Mouse (Mus musculus) heart, embryonic 12.5 days (tissue): ENCODE measurements around the gene Lfng. TPM values are rescaled to one million over a fixed set of nuclear protein-coding genes. Genes with fewer than 3 reads are reported as not detected.
A peak's percentile ranks its signal among the peaks of the same experiment; 100 is the strongest.

Experiments used
- ATAC-seq: fragments of 200-750 bp; cut with Nextera tagmentation; 2 replicates; pipeline ENCODE4 v1.8.0; 2017; ENCODE audit warnings: moderate TSS enrichment, moderate library complexity; ENCODE audit not compliant: insufficient number of reproducible peaks, low FRiP score
- H3K27ac ChIP-seq: fragments of 300-500 bp; sonication (generic); 2 replicates; pipeline ENCODE4 v1.5.1; 2016; ENCODE audit warnings: mild to moderate bottlenecking, moderate library complexity; ENCODE audit not compliant: poor library complexity, severe bottlenecking
- H3K27me3 ChIP-seq: fragments of 300-500 bp; sonication (generic); replicated peaks from 2 replicates; pipeline ENCODE4 v1.6.1; 2016; ENCODE audit warnings: mild to moderate bottlenecking, moderate library complexity
- H3K36me3 ChIP-seq: fragments of 300-500 bp; sonication (generic); 2 replicates; pipeline ENCODE4 v1.6.1; 2016; ENCODE audit warnings: mild to moderate bottlenecking, moderate library complexity
- H3K4me1 ChIP-seq: fragments of 300-500 bp; sonication (generic); replicated peaks from 2 replicates; pipeline ENCODE4 v1.6.1; 2016; ENCODE audit warnings: mild to moderate bottlenecking
- H3K4me2 ChIP-seq: fragments of 300-500 bp; sonication (generic); 2 replicates; pipeline ENCODE4 v1.6.1; 2016; ENCODE audit warnings: mild to moderate bottlenecking, moderate library complexity
- H3K4me3 ChIP-seq: fragments of 300-500 bp; sonication (generic); 2 replicates; pipeline ENCODE4 v1.5.1; 2016; ENCODE audit warnings: mild to moderate bottlenecking
- H3K9ac ChIP-seq: fragments of 300-500 bp; sonication (generic); 2 replicates; pipeline ENCODE4 v1.6.1; 2016; ENCODE audit warnings: mild to moderate bottlenecking, moderate library complexity
- H3K9me3 ChIP-seq: fragments of 300-500 bp; sonication (generic); replicated peaks from 2 replicates; pipeline ENCODE4 v1.6.1; 2016; ENCODE audit warnings: mild to moderate bottlenecking, moderate library complexity
- WGBS: fragments of 180-500 bp; shearing (Covaris S2); methylation state at CpG from one replicate; pipeline ENCODE4 v1.1.7; 2016; 5-methylcytosine and 5-hydroxymethylcytosine counted together
- polyA plus RNA-seq: library from polyadenylated mRNA; unstranded; fragments of >200 nt; fragmentation: Nextera tagmentation; extraction: Ambion mirVana; gene quantifications from 2 replicates; pipeline ENCODE4 v1.2.1, GENCODE M21; 2016

The Lfng gene
- polyA plus RNA-seq, 1 experiment from 2014 or later: 2.9 TPM

DNA sequence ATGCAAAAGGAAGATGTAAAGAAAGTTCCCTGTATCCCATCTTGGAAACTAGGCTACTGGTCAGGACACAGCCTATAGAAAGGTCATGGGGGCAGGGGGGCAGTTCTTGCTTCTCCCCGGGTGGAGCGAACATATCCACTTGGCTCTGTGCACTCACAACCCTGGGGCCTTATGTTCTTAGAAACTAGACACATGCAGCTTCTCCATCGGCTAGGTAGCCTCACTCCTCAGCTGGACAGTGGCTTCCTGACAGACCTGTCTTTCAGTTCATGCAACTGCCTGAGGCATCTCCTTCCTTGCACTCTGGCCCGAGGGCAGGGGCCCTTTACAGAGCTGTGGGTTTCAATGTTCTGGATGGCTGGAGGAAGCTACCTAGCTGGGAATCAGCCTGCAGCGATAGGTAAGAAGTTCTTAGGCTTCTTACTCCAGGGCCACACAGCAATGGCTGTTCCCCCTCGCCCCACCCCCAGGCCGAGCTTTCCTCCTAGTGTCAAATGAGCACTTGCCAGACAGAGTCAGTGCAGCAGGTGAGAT lies 42.8 kb downstream of the Lfng start:
- Histone ChIP-seq H3K9me3 (no peaks in the 10 kb centered on the region), H3K4me2 (peak overlapping the region; percentile 79), H3K27ac (no peak overlapping the region), H3K4me3 (peak overlapping the region; percentile 43; the same call in 1 of the 2 replicates), H3K27me3 (no peaks in the 10 kb centered on the region), H3K36me3 (peaks cover 4% of the 10 kb centered on the region; the same call in 1 of the 2 replicates), H3K9ac (no peak overlapping the region), H3K4me1 (peaks cover 52% of the 10 kb centered on the region)
- WGBS: 62% methylated on average over 7 of the region's 7 CpGs
- no peak for ATAC-seq

DNA sequence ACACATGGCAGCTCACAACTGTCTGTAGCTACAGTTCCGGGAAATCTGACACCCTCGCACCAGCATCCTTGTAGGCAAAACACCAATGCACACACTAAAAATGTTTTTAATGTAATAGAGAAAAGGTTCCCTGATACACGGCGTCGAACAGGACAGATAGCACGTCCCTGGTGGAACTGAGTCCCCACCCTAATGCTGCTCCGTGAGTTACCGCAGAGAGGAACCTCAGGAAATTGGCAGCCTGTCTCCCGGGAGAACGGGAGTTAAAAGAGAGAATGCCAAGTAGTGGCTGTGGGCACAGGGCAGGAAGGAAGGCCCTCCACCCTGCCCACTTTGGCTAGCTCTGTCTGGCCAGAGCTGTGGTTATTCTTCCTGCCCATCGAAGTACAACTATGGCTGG lies 44.1 kb downstream of the Lfng start:
- peaks cover 39% of the 10 kb centered on the region for H3K4me1 ChIP-seq
- 75% methylated on average over 11 of the region's 11 CpGs for WGBS
- no peaks in the 10 kb centered on the region for H3K27me3 ChIP-seq
- H3K27ac ChIP-seq: no peak overlapping the region
- no peaks in the 10 kb centered on the region for H3K9me3 ChIP-seq
- H3K4me3 ChIP-seq: no peak overlapping the region
- H3K36me3 ChIP-seq: no peaks in the 10 kb centered on the region
- H3K9ac ChIP-seq: no peak overlapping the region
- no peak overlapping the region for H3K4me2 ChIP-seq
- no peak for ATAC-seq

DNA sequence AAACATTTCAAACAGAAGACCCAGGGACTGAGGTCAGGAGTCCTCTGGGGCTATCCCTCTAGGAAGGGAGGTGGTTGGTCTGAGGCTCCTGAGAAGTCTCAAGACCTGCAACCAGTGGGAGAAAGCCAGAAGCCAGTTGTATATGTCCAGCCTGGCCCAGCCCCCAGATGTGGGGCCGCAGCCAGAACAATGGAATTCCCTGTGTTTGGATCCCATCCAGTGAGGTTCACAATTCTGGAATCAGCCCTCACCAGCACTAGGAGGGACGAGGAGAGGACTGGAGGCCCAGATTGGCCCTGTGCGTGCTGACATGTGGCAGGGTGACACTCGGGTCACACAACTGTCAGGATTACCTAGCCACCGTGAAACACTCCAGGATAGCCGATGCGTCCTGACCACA lies 45.5 kb downstream of the Lfng start:
- Histone ChIP-seq H3K9me3 (no peaks in the 10 kb centered on the region), H3K4me2 (no peak overlapping the region), H3K36me3 (no peaks in the 10 kb centered on the region), H3K27ac (peak overlapping the region; percentile 50), H3K4me3 (no peak overlapping the region), H3K9ac (no peak overlapping the region), H3K27me3 (no peaks in the 10 kb centered on the region), H3K4me1 (peaks cover 26% of the 10 kb centered on the region)
- ATAC-seq: no peak
- 47% methylated on average over 7 of the region's 7 CpGs for WGBS

DNA sequence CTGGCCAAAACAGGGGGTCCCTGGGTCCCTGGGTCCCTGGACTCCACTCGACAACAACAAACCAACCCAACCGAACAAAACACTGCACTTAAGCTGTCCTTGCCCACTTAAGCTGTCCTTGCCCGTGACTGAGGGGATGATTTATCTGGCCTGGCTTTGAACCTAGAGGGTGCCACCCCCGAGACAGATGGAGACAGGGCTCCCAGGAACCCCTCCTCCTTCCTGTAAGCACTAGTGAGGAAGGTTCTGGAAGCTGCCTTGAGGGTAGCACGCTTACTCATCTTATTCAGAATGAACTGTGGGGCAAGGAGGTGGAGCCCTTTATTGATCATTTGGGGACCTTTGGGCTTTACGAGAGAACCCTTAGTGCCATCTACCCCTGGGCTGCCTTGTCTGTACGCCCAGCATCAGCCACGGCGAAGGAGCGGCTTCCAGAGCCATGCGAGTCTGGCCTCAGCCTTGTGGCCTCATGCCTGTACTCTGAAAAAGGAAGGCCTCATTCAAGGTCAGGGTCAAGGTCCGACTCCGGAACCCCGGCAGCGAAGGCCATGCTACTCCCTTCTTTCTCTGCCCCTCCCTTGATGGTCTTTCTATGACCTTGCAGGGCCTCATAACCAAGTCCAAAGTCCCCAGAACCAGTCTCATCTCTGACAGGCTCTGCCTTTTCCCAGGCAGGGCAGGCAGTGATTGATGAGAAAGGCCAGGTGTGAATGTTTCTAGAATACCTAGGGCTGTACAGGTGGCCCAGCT lies 47.2 kb downstream of the Lfng start:
- Histone ChIP-seq H3K27me3 (no peaks in the 10 kb centered on the region), H3K27ac (no peak overlapping the region), H3K4me3 (no peak overlapping the region), H3K4me2 (no peak overlapping the region), H3K9ac (no peak overlapping the region), H3K36me3 (no peaks in the 10 kb centered on the region), H3K9me3 (no peaks in the 10 kb centered on the region), H3K4me1 (peaks cover 21% of the 10 kb centered on the region)
- 75% methylated on average over 15 of the region's 15 CpGs for WGBS
- ATAC-seq: no peak

DNA sequence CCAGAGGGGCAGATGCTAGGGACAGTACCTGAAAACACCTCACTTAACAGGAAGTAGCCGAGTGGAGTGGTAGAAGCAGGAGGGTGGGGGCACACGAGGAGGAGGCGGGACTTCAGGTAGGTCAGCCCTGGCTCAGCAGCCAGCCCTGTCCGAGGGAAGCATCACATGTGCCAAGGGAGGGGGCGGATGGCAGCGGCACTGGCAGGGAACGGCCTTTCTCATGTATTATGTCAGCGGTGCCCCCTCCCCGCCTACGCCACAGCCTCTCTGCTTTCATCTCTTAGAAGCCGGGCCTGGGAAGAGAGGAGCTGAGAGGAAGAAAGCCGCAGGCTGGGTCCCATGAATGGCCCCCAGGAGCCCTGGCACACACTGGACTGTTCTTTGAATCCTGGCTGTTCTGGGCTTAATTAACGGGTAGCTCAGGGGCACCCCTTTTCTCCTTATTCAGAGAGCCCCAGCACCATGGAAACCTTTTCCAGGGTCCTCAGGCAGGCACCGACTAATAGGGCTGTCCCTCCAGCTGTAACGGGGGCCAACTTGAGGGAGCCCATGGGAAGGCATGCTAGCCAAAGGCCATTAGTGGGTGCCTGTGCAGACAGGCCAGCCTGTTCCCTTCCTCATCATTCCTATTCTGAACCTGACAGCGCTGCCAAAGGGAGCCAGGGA lies 52.6 kb downstream of the Lfng start:
- Histone ChIP-seq H3K4me1 (peaks cover 33% of the 10 kb centered on the region), H3K4me3 (no peak overlapping the region), H3K27me3 (no peaks in the 10 kb centered on the region), H3K9me3 (no peaks in the 10 kb centered on the region), H3K9ac (no peak overlapping the region), H3K27ac (no peak overlapping the region), H3K36me3 (no peaks in the 10 kb centered on the region), H3K4me2 (no peak overlapping the region)
- 47% methylated on average over 16 of the region's 16 CpGs for WGBS
- no peak for ATAC-seq

DNA sequence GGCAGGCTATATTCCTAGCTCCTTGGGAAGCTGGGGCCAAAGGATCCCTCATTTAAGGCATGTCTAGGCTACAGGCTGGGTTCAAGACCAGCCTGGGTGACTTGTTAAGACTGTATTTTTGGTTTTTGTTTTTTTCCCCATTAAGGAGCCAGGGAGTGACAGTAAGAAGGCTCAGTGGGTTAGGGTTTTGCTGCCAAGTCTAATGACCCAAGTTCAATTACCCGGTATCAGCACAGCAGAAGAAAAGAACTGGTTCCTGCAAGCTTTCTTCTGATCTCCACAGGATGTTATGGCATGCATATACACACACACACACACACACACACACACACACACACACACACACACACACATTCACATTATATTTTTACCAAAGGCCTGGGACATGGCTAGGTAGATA lies 53.3 kb downstream of the Lfng start:
- H3K9me3 ChIP-seq: no peaks in the 10 kb centered on the region
- H3K9ac ChIP-seq: no peak overlapping the region
- ATAC-seq: no peak
- WGBS: 64% methylated on average over 1 of the region's 1 CpGs
- H3K4me1 ChIP-seq: peaks cover 33% of the 10 kb centered on the region
- H3K27me3 ChIP-seq: no peaks in the 10 kb centered on the region
- H3K27ac ChIP-seq: no peak overlapping the region
- no peaks in the 10 kb centered on the region for H3K36me3 ChIP-seq
- H3K4me2 ChIP-seq: no peak overlapping the region
- H3K4me3 ChIP-seq: no peak overlapping the region

DNA sequence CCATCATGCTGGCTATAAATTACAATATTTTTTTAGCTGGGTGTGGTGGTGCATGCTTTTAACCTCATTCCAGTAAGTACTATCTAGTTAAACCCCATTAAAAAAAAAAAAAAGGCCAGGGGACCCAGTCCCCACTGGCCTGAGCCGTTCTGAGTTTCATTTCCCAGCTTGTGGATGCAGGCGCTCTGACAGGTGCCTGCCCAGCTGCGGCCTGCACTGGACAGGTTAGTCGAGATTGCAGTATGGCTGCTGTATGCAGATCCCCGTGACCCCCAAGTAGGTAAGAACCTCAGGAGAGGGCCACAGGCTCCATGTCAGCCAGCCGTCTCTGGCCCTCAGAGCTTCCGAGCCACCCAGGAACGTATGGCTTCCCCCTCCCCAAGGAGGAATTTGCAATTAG lies 54.3 kb downstream of the Lfng start:
- Histone ChIP-seq H3K4me2 (peak overlapping the region; percentile 47), H3K27ac (peak overlapping the region; percentile 84), H3K27me3 (no peaks in the 10 kb centered on the region), H3K4me3 (no peak overlapping the region), H3K9me3 (no peaks in the 10 kb centered on the region), H3K36me3 (no peaks in the 10 kb centered on the region), H3K9ac (no peak overlapping the region), H3K4me1 (peaks cover 33% of the 10 kb centered on the region)
- 51% methylated on average over 8 of the region's 8 CpGs for WGBS
- no peak for ATAC-seq

DNA sequence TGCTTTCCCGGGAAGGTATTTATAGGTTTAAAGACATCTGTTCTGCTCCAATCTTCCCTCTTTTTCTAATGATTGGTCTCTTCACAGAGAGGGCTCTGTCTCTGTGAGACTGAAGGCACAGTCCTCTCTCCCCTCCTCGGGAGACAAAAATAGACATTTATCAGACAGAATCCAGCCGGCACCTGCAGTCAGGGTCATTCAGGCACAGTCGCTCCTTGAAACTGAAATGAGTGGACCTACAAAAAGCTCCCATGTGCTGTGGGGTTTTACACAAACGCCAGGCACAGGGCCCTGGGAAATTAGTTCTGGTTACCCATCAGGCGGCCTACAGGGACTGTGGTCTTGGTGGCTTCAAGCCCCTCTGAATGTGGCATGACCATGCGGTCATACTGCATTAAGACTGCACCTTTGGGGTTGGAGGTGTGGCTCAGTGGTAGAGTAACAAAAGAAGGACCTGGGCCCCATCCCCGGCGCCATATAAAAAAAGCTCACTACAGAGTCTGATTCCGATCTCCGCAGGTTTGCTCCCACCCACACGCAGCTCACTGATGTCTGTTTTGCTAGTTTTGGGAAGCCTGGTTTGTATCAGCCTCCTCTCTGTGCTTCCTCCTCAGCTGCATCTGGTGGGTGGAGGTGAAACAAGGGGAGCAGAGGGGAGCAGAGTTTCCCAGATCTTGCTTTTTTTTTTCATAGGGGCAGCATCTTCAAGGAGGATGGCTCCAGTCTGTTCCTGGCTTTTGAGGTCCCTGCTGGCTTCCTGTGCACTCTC lies 54.9 kb downstream of the Lfng start:
- H3K36me3 ChIP-seq: no peaks in the 10 kb centered on the region
- H3K4me1 ChIP-seq: peaks cover 33% of the 10 kb centered on the region
- H3K9ac ChIP-seq: 0 out of 2 replicates have a peak overlapping the region, but pooled peaks have one; percentile 23
- no peaks in the 10 kb centered on the region for H3K9me3 ChIP-seq
- peak overlapping the region; percentile 47 for H3K4me2 ChIP-seq
- ATAC-seq: no peak
- no peaks in the 10 kb centered on the region for H3K27me3 ChIP-seq
- no peak overlapping the region for H3K4me3 ChIP-seq
- peak overlapping the region; percentile 84 for H3K27ac ChIP-seq
- WGBS: 41% methylated on average over 12 of the region's 12 CpGs

DNA sequence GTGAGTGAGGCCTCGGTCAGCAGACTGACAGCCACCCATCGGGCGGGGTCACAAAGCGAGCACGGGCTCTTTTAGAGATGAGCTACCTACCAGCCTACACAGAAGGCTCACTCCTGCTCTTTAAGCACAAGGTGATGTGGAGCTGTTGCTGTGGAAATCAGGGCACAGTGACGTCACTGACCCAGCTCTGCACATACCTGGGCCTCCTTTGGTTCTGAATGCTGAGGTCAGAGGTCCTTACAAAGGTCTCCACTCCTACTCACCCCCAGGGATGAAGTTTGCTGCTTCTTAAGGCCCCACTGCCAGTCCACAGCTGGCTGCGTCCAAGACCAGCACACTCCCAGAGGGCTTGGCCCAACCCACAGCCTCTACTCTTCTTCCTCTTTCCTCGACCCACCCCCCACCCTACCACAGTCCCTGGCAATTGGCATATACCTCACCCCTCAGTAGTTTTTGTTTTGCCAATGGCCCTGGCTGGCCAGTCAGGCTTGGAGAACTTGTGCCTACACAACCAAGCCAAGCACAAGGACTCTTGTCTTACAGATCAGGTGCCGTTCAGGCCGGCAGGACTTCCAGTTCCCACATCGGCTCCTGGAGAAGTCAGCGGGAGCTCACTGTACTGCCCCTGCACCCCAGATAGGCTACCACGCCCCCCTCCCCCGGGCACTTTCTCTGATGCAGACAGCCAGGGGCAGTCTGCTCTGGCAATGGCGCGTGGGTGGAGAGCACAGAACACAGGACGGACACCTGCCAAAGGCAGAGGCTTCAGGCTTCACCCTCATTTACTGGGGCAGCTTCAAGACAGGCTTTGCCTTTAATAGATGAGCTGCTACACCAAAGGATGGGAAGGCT lies 55.8 kb downstream of the Lfng start:
- Histone ChIP-seq H3K9ac (0 out of 2 replicates have a peak overlapping the region, but pooled peaks have one; percentile 16), H3K36me3 (peaks cover under 1% of the 10 kb centered on the region; the same call in 1 of the 2 replicates), H3K27ac (peak overlapping the region; percentile 84; the same call in 1 of the 2 replicates), H3K27me3 (no peaks in the 10 kb centered on the region), H3K9me3 (no peaks in the 10 kb centered on the region), H3K4me1 (peaks cover 33% of the 10 kb centered on the region), H3K4me2 (no peak overlapping the region), H3K4me3 (no peak overlapping the region)
- no peak for ATAC-seq
- WGBS: 59% methylated on average over 17 of the region's 17 CpGs

DNA sequence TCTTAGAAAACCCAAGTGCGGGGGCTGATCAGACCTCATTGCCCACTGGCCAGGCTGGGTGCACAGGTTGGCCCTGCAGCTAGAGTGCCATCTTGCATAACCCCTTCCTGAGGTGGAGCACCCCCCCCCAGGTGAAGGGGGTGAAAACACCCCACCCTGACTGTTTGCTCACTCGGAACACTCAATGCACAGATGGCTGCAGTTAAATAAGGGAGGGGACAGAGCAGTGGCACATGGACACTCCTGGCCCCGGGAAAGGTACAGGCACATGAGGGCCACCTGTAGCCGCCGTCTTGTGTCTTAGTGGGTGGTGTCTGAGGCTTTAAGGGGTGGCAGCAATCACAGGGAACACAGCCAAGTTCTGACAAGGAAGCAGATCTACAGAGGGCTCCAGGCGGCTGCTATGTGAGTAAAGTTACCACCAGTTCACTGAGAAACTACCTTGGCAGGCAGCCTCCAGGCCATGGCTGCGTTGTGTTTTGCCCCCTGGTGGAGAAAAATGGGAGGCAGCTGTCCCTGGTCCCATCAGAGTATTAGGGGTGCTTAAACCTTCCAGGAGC lies 56.6 kb downstream of the Lfng start:
- H3K4me1 ChIP-seq: peaks cover 33% of the 10 kb centered on the region
- H3K4me3 ChIP-seq: no peak overlapping the region
- ATAC-seq: peak; percentile 20; the same call in 1 of the 2 replicates
- H3K27ac ChIP-seq: no peak overlapping the region
- H3K9me3 ChIP-seq: peaks cover 2% of the 10 kb centered on the region
- H3K36me3 ChIP-seq: peaks cover 8% of the 10 kb centered on the region
- 0 out of 2 replicates have a peak overlapping the region, but pooled peaks have one; percentile 16 for H3K9ac ChIP-seq
- H3K4me2 ChIP-seq: no peak overlapping the region
- 55% methylated on average over 7 of the region's 7 CpGs for WGBS
- H3K27me3 ChIP-seq: no peaks in the 10 kb centered on the region
